Mouse (Mus musculus) intestine, embryonic 16.5 days (tissue): ENCODE results near the gene Dscam. TPM values are rescaled to one million over a fixed set of nuclear protein-coding genes. Genes with fewer than 3 reads are reported as not detected.

Source experiments
- ATAC-seq: fragments of 200-750 bp; cut with Nextera tagmentation; 2 replicates; pipeline ENCODE4 v1.8.0; 2017; ENCODE audit warnings: moderate TSS enrichment, moderate library complexity
- H3K27ac ChIP-seq: fragments of 300-500 bp; sonication (generic); 2 replicates; pipeline ENCODE4 v1.5.1; 2014; ENCODE audit warnings: mild to moderate bottlenecking, low read length
- H3K27me3 ChIP-seq: fragments of 300-500 bp; sonication (generic); replicated peaks from 2 replicates; pipeline ENCODE4 v1.6.1; 2014; ENCODE audit warnings: low read length, control low read depth, mixed read lengths; ENCODE audit not compliant: control insufficient read depth, insufficient read depth
- H3K36me3 ChIP-seq: fragments of 300-500 bp; sonication (generic); 2 replicates; pipeline ENCODE4 v1.6.1; 2014; ENCODE audit warnings: low read length, control low read depth; ENCODE audit not compliant: control insufficient read depth, insufficient read depth
- H3K4me1 ChIP-seq: fragments of 300-500 bp; sonication (generic); 2 replicates; pipeline ENCODE4 v1.6.1; 2014; ENCODE audit warnings: low read length, control low read depth, mixed read lengths; ENCODE audit not compliant: control insufficient read depth, insufficient read depth
- H3K4me2 ChIP-seq: fragments of 300-500 bp; sonication (generic); 2 replicates; pipeline ENCODE4 v1.6.1; 2014; ENCODE audit warnings: low read depth, low read length, control low read depth
- H3K4me3 ChIP-seq: fragments of 300-500 bp; sonication (generic); 2 replicates; pipeline ENCODE4 v1.5.1; 2014; ENCODE audit warnings: mild to moderate bottlenecking, low read length
- H3K9ac ChIP-seq: fragments of 300-500 bp; sonication (generic); 2 replicates; pipeline ENCODE4 v1.6.1; 2014; ENCODE audit warnings: low read depth, low read length
- H3K9me3 ChIP-seq: fragments of 300-500 bp; sonication (generic); 2 replicates; pipeline ENCODE4 v1.6.1; 2016; ENCODE audit warnings: low read length, control low read depth; ENCODE audit not compliant: control insufficient read depth
- WGBS: fragments of 180-500 bp; shearing (Covaris S2); extraction: QIAGEN DNeasy Blood & Tissue Kit; methylation state at CpG from one replicate; pipeline ENCODE4 v1.1.7; 2014; 5-methylcytosine and 5-hydroxymethylcytosine counted together
- polyA plus RNA-seq: library from polyadenylated mRNA; unstranded; fragments of >200 nt; fragmentation: Nextera tagmentation; extraction: Ambion mirVana; gene quantifications from 2 replicates; pipeline ENCODE4 v1.2.1, GENCODE M21; 2015

The Dscam gene
- polyA plus RNA-seq, 1 experiment from 2014 or later, result 0.21 TPM

DNA sequence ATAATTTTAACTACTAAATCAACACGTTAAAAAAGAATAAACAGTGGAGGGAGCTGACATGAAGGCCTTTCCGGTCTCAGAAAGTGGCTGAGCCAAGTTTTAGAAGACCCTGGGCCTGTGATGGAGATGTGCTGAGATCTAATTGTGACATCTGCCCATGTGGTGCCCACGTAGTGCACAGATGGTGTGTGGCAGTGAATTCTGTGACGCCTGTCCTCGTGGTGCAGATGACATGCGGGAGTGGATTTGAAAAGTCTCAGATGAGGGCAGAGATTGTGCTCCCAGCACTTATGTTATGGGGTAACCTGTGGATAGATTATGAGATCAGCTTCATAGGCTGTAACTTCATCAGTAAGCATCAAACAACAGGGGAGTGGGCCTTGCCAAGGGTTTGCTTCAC, 321.6 kb downstream of the Dscam start:
- no peak for ATAC-seq
- H3K27me3 ChIP-seq, result no peaks in the 10 kb centered on the region
- 84% methylated on average over 6 of the region's 6 CpGs for WGBS

DNA sequence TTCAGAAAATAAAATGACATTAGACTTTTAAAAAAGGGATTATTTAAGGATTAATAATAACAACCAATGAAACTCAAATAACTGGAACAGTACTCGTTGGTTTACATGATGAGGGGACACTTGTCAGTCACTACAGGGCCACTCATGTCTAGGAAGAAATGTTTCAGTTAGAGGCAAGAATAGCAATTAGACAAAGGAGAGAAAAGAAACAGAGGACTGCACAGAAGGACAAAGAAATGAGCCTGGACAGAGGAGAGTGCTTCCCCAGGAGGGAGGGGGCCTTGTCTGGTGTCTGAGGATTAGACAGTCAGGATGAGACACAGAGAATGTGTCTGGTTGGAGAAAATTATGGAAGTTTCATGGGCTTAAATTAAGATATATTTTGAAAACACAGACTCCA, 324.0 kb downstream of the Dscam start:
- ATAC-seq, result no peak
- Histone ChIP-seq H3K4me1 (no peaks in the 10 kb centered on the region), H3K4me2 (no peak overlapping the region), H3K27me3 (no peaks in the 10 kb centered on the region), H3K9me3 (no peaks in the 10 kb centered on the region), H3K9ac (no peak overlapping the region), H3K36me3 (no peaks in the 10 kb centered on the region), H3K4me3 (no peak overlapping the region), H3K27ac (no peak overlapping the region)
- 58% methylated on average over 1 of the region's 1 CpGs for WGBS

More for the DNA sequence above, 321.6 kb downstream of the Dscam start:
- Histone ChIP-seq H3K9ac (no peak overlapping the region), H3K36me3 (no peaks in the 10 kb centered on the region), H3K27ac (no peak overlapping the region), H3K4me3 (no peak overlapping the region), H3K9me3 (no peaks in the 10 kb centered on the region), H3K4me2 (no peak overlapping the region), H3K4me1 (no peaks in the 10 kb centered on the region)

DNA sequence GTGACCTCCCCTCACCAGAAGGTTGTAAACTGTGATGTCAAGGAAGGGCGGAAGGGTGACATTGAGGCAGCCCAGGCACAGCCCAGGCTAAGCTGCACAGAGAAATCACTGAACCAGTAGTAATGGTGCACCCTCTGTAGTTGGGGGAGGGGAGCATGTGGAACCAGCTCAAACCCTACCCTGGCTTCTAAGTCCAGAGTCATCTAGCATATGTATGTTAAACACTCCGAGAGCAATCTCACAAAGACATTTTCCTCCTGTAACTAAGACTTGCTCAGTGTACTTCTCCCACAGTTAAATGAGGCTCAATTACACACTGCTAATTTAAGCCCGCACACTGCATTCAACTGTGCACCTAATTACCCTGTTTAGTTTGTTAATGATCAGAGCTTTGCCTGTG, 324.4 kb downstream of the Dscam start:
- Histone ChIP-seq H3K9me3 (no peaks in the 10 kb centered on the region), H3K27ac (no peak overlapping the region), H3K4me3 (no peak overlapping the region), H3K36me3 (no peaks in the 10 kb centered on the region), H3K4me1 (no peaks in the 10 kb centered on the region), H3K4me2 (no peak overlapping the region), H3K27me3 (no peaks in the 10 kb centered on the region), H3K9ac (no peak overlapping the region)
- ATAC-seq, result no peak
- 53% methylated on average over 3 of the region's 3 CpGs for WGBS

DNA sequence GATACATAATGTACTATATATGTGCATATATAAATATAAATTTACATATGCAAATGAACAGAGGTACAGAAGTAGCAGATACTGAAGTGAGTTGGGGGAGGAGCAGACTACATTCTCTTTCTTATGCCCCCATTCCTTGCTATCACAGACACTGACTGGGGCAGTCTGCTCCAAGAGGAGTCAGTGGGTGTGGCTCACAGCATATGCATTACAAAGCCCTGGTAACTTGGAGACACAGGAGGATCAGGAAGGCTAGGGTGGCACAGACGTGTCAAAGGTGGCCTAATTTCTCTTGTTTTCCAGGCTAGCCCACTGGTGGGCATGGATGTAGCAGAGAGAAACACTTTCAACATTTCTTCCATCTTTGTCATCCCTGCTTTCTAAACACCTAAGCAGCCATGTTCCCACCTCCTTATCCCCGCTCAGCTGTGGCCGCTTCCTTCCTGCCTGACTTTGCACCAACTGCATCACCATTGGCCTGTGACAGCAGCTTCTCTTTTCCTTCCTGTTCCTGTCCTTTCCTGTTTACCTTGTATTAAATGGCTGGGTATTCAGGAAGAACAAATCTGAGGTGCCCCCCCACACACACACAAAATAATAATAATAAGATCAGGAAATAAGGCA, 325.0 kb downstream of the Dscam start:
- H3K4me2 ChIP-seq, result no peak overlapping the region
- H3K27ac ChIP-seq, result no peak overlapping the region
- no peak overlapping the region for H3K4me3 ChIP-seq
- no peak overlapping the region for H3K9ac ChIP-seq
- H3K9me3 ChIP-seq, result no peaks in the 10 kb centered on the region
- 61% methylated on average over 3 of the region's 3 CpGs for WGBS
- no peaks in the 10 kb centered on the region for H3K27me3 ChIP-seq
- ATAC-seq, result no peak
- no peaks in the 10 kb centered on the region for H3K4me1 ChIP-seq
- no peaks in the 10 kb centered on the region for H3K36me3 ChIP-seq

DNA sequence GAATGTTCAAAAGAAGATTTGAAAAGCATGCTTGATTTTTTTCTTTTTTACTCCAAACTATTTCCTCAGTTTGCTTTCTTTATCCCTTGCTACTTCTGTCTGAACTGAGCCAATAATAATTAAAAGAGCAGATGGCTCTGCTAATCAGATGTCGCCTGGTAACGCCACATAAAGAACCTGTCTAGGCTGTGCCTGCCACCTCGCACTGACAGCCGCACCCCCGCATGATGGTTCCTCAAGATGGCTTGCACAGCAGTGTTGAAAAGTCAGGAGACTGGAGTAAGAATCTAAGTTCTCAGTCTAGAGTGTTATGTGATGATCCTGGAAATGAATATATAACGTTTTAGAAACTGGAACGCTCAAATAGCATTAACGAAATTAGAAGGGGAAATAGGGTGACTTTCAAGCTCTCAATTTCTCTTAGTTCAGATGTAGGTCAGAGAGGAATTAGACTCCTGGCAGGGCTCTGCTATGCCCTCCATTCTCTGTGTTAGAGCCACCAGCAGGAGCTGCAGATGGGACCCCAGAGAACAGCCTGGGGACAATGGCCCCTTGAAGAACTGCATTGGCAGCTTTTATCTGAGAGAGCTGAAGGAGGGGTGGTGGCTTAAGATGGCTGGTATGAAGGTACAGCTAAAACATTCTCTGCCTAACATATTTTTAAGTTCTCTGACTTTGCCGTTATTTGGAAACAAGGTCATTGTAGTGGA, 326.7 kb downstream of the Dscam start:
- WGBS, result 66% methylated on average over 9 of the region's 9 CpGs
- Histone ChIP-seq H3K9ac (no peak overlapping the region), H3K4me3 (no peak overlapping the region), H3K27ac (no peak overlapping the region), H3K9me3 (no peaks in the 10 kb centered on the region), H3K4me2 (no peak overlapping the region), H3K36me3 (no peaks in the 10 kb centered on the region), H3K27me3 (no peaks in the 10 kb centered on the region), H3K4me1 (no peaks in the 10 kb centered on the region)
- ATAC-seq, result no peak

DNA sequence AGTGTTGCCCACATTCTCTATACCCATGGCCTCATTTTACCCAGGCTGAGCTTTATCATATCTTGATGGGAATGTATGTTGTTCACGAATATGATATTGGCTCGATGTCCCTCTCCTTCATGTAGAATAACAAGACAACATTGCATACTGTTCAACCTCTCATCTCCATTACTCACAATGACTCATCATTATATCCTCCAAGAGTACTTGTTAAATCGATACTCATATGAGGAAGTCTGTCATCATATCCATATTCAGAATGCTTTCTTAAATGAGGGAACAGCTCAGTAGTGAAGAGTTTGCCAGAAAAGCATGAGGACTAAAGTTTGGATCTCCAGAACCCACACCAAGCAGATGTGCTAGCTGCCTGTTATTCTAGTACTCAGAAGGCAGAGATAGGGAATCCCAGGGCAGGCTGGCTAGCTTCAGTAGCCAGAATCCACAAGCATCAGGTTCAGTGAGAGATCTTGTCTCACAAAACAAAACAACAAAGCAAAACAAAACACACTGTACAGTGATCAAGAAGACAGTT, 327.7 kb downstream of the Dscam start:
- Histone ChIP-seq H3K27me3 (no peaks in the 10 kb centered on the region), H3K4me1 (no peaks in the 10 kb centered on the region), H3K27ac (no peak overlapping the region), H3K36me3 (no peaks in the 10 kb centered on the region), H3K9me3 (no peaks in the 10 kb centered on the region), H3K9ac (no peak overlapping the region), H3K4me3 (no peak overlapping the region), H3K4me2 (no peak overlapping the region)
- 87% methylated on average over 3 of the region's 3 CpGs for WGBS
- ATAC-seq, result no peak

DNA sequence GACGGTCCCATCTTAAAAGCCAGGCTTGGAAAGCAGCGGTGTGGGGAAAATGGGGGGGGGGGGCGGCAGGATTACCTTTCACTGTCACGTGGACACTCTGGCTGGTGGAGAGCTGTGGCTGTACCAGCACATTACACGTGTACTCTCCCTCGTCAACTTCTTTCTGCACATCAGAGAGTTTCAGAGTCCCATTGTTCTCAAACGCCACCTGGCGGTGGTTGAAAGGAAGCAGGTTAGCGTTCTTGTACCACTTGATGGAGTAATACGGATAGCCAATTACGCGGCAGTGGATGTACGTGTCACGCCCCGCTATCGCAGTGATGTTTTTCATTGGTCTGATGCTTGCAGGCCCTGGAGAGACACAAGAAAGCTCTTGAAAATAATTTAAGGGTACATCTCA, 350.9 kb downstream of the Dscam start:
- H3K4me3 ChIP-seq, result no peak overlapping the region
- H3K4me2 ChIP-seq, result no peak overlapping the region
- no peaks in the 10 kb centered on the region for H3K27me3 ChIP-seq
- H3K4me1 ChIP-seq, result no peaks in the 10 kb centered on the region
- no peaks in the 10 kb centered on the region for H3K9me3 ChIP-seq
- H3K9ac ChIP-seq, result no peak overlapping the region
- H3K36me3 ChIP-seq, result no peaks in the 10 kb centered on the region
- no peak overlapping the region for H3K27ac ChIP-seq
- 28% methylated on average over 16 of the region's 16 CpGs for WGBS
- ATAC-seq, result peak; percentile 62; the same call in 1 of the 2 replicates

DNA sequence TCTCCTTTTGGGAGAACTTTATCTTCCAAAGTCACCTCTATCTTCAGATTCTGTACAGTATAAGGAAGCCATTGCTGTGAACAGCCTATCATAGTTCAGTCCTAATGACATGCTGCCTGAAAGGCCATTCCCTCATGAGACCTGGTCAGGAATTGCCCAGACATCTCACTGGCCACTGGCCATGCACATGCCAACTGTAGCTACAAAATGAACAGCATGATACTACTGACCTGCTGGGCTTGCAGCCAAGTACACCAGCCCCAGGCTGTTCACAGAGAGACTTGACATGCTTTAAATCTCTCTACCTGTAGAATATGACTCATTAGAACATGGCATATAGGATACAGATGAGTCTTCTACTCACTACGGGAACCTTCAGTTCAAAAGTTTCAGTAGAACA, 364.3 kb downstream of the Dscam start:
- Histone ChIP-seq H3K4me1 (no peaks in the 10 kb centered on the region), H3K4me2 (no peak overlapping the region), H3K27ac (no peak overlapping the region), H3K4me3 (no peak overlapping the region), H3K36me3 (no peaks in the 10 kb centered on the region), H3K9me3 (no peaks in the 10 kb centered on the region), H3K9ac (no peak overlapping the region), H3K27me3 (no peaks in the 10 kb centered on the region)
- ATAC-seq, result no peak
- 76% methylated on average over 1 of the region's 1 CpGs for WGBS

DNA sequence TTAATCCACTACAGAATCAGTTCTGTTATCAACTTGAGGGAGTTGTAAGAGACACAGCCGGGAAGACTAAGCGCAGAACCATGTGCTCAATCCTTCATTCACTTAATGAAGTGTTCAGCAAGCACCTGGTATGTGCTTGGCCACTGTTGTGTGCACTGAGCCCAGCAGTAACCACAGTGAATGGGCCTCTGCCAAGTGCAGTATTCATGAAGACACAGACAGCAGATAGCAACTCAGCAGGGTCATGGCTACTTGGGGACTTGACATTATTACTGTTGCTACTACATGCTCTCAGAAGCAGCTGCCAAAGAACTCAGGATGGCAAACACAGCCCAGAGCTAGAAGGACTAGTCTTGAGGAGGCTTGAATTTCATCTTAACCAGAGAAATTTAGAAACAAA, 367.9 kb downstream of the Dscam start:
- Histone ChIP-seq H3K27me3 (no peaks in the 10 kb centered on the region), H3K4me1 (no peaks in the 10 kb centered on the region), H3K27ac (no peak overlapping the region), H3K4me2 (no peak overlapping the region), H3K9ac (no peak overlapping the region), H3K4me3 (no peak overlapping the region), H3K36me3 (no peaks in the 10 kb centered on the region), H3K9me3 (no peaks in the 10 kb centered on the region)
- 79% methylated on average over 2 of the region's 2 CpGs for WGBS
- no peak for ATAC-seq
